Mouse (Mus musculus): Measurements from ENCODE around the gene Disc1. TPM values are rescaled to one million over a fixed set of nuclear protein-coding genes. Genes with fewer than 3 reads are reported as not detected.

Gene Disc1
- polyA plus RNA-seq, 1 experiment, result 0.28 TPM

GRCm38 (mm10) chr8:125292933-125293591, 239.1 kb downstream of the Disc1 start:
- TF ChIP-seq POLR2A (IDR thresholded peaks at IDR 0.05; ENCODE audit: low read depth, low read length) (no peak), CTCF (IDR thresholded peaks at IDR 0.05; ENCODE audit: extremely low read depth, insufficient read length, insufficient replicate concordance, low read depth, low read length) (no peak)
- Histone ChIP-seq H3K27ac (ENCODE audit: insufficient read depth, low read depth, low read length) (peak overlapping the region; percentile 42; the same call in 1 of the 2 replicates), H3K4me3 (ENCODE audit: low read depth, low read length) (no peak overlapping the region), H3K36me3 (ENCODE audit: control insufficient read depth, insufficient read depth, low read length) (no peaks in the 10 kb centered on the region), H3K4me1 (ENCODE audit: control insufficient read depth, insufficient read depth, insufficient read length, low read length) (peaks cover 8% of the 10 kb centered on the region), H3K27me3 (ENCODE audit: control insufficient read depth, insufficient read depth, low read length) (no peaks in the 10 kb centered on the region)
- 48% methylated on average over 8 of the region's 8 CpGs for WGBS

GRCm38 (mm10) chr8:125299248-125299647, 245.3 kb downstream of the Disc1 start:
- no peaks in the 10 kb centered on the region for H3K36me3 ChIP-seq (ENCODE audit: control insufficient read depth, insufficient read depth, low read length)
- H3K27me3 ChIP-seq (ENCODE audit: control insufficient read depth, insufficient read depth, low read length), result no peaks in the 10 kb centered on the region
- no peak overlapping the region for H3K27ac ChIP-seq (ENCODE audit: insufficient read depth, low read depth, low read length)
- 9% methylated on average over 4 of the region's 4 CpGs for WGBS
- no peak overlapping the region for H3K4me3 ChIP-seq (ENCODE audit: low read depth, low read length)
- no peak for TF ChIP-seq CTCF (IDR thresholded peaks at IDR 0.05; ENCODE audit: extremely low read depth, insufficient read length, insufficient replicate concordance, low read depth, low read length)
- TF ChIP-seq POLR2A (IDR thresholded peaks at IDR 0.05; ENCODE audit: low read depth, low read length), result no peak
- no peaks in the 10 kb centered on the region for H3K4me1 ChIP-seq (ENCODE audit: control insufficient read depth, insufficient read depth, insufficient read length, low read length)

- Histone ChIP-seq H3K36me3 (ENCODE audit: control insufficient read depth, insufficient read depth, low read length) (no peaks in the 10 kb centered on the region), H3K4me3 (ENCODE audit: low read depth, low read length) (no peak overlapping the region), H3K27ac (ENCODE audit: insufficient read depth, low read depth, low read length) (no peak overlapping the region), H3K4me1 (ENCODE audit: control insufficient read depth, insufficient read depth, insufficient read length, low read length) (no peaks in the 10 kb centered on the region), H3K27me3 (ENCODE audit: control insufficient read depth, insufficient read depth, low read length) (no peaks in the 10 kb centered on the region)
- TF ChIP-seq POLR2A (IDR thresholded peaks at IDR 0.05; ENCODE audit: low read depth, low read length), result no peak
- no peak for TF ChIP-seq CTCF (IDR thresholded peaks at IDR 0.05; ENCODE audit: extremely low read depth, insufficient read length, insufficient replicate concordance, low read depth, low read length)
- 69% methylated on average over 8 of the region's 8 CpGs for WGBS
These were observed 248.0 kb downstream of the Disc1 start for GRCm38 (mm10) chr8:125301931-125302361.

GRCm38 (mm10) chr8:125306665-125307064, 252.7 kb downstream of the Disc1 start:
- WGBS, result 86% methylated on average over 10 of the region's 10 CpGs
- Histone ChIP-seq H3K27ac (ENCODE audit: insufficient read depth, low read depth, low read length) (no peak overlapping the region), H3K27me3 (ENCODE audit: control insufficient read depth, insufficient read depth, low read length) (no peaks in the 10 kb centered on the region), H3K4me3 (ENCODE audit: low read depth, low read length) (no peak overlapping the region), H3K4me1 (ENCODE audit: control insufficient read depth, insufficient read depth, insufficient read length, low read length) (no peaks in the 10 kb centered on the region), H3K36me3 (ENCODE audit: control insufficient read depth, insufficient read depth, low read length) (no peaks in the 10 kb centered on the region)
- TF ChIP-seq CTCF (IDR thresholded peaks at IDR 0.05; ENCODE audit: extremely low read depth, insufficient read length, insufficient replicate concordance, low read depth, low read length) (no peak), POLR2A (IDR thresholded peaks at IDR 0.05; ENCODE audit: low read depth, low read length) (no peak)

- H3K36me3 ChIP-seq (ENCODE audit: control insufficient read depth, insufficient read depth, low read length), result no peaks in the 10 kb centered on the region
- H3K4me3 ChIP-seq (ENCODE audit: low read depth, low read length), result no peak overlapping the region
- H3K27me3 ChIP-seq (ENCODE audit: control insufficient read depth, insufficient read depth, low read length), result no peaks in the 10 kb centered on the region
- TF ChIP-seq CTCF (IDR thresholded peaks at IDR 0.05; ENCODE audit: extremely low read depth, insufficient read length, insufficient replicate concordance, low read depth, low read length) (no peak), POLR2A (IDR thresholded peaks at IDR 0.05; ENCODE audit: low read depth, low read length) (no peak)
- no peak overlapping the region for H3K27ac ChIP-seq (ENCODE audit: insufficient read depth, low read depth, low read length)
- WGBS, result 71% methylated on average over 14 of the region's 14 CpGs
- H3K4me1 ChIP-seq (ENCODE audit: control insufficient read depth, insufficient read depth, insufficient read length, low read length), result no peaks in the 10 kb centered on the region
These were observed 256.0 kb downstream of the Disc1 start for GRCm38 (mm10) chr8:125309985-125310384.

Other genes with a start within 250 kb of the Disc1 start
- gene Gnpat, start 191.2 kb upstream of the Disc1 start, polyA plus RNA-seq (2012; rRNA removed), result 12.1 and 17.6 TPM in 2 replicates
- gene 2810004N23Rik, start 191.1 kb upstream of the Disc1 start, polyA plus RNA-seq (2012; rRNA removed), result 3.3 and 5.4 TPM in 2 replicates
- 7.0 and 9.1 TPM in 2 replicates for gene Exoc8, start 156.5 kb upstream of the Disc1 start, polyA plus RNA-seq (2012; rRNA removed)
- 4.2 and 9.0 TPM in 2 replicates for gene Sprtn, start 156.3 kb upstream of the Disc1 start, polyA plus RNA-seq (2012; rRNA removed)
- gene Egln1, start 104.9 kb upstream of the Disc1 start, polyA plus RNA-seq (2012; rRNA removed), result 10.6 and 20.1 TPM in 2 replicates
- gene Tsnax, start 41.2 kb upstream of the Disc1 start, polyA plus RNA-seq (2012; rRNA removed), result 8.1 and 12.0 TPM in 2 replicates

Measured in small intestine, adult 2 months (tissue).